Mouse (Mus musculus): Measurements from ENCODE around the gene Mme. TPM values are rescaled to one million over a fixed set of nuclear protein-coding genes. Genes with fewer than 3 reads are reported as not detected.
A peak's percentile ranks its signal among the peaks of the same experiment; 100 is the strongest.

Gene Mme
- 7.8 and 10.5 TPM in 2 replicates for total RNA-seq (2014; rRNA removed)
- polyA plus RNA-seq (2015; fragmentation: Nextera tagmentation; extraction: Ambion mirVana), result 2.6 TPM in 2 replicates

DNA sequence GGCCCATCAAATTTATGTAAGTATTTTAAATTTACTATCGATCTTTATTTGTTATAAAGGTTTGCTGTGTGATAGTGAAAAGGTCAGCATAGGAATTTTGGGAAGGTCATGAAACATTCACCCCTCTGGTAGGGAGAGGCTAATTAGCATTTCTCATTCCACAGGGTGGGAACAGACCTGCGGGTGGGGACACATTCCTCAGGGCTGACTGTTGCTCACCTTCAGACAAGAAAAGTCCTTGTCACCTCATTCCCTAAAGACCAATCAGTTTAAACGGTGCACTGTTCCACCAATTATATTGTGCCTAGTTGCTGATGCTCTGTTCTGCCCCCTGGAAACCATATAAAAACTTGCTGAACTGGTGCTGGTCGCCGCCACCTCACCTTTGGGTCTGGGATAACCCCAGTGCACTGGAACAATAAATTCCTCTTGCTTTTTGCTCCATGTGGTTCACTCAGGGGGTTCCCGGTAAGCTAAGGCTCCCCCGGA, at the start of gene Mme:
Mme (plus strand) TSS at position 439 of the 489 bp plus-strand sequence.
- Histone ChIP-seq H3K27ac (ENCODE audit: low read depth, low read length) (no peak within 1 kb of the TSS), H3K4me3 (ENCODE audit: low read depth, low read length) (no peak within 1 kb of the TSS), H3K4me2 (ENCODE audit: low read depth) (no peak within 1 kb of the TSS), H3K9ac (no peak within 1 kb of the TSS), H3K9me3 (ENCODE audit: low read length) (no peaks in the 10 kb centered on the region), H3K36me3 (ENCODE audit: insufficient read depth) (no peaks in the 10 kb centered on the region), H3K4me1 (ENCODE audit: insufficient read depth) (no peaks in the 10 kb centered on the region), H3K27me3 (ENCODE audit: insufficient read depth, low read length) (no peaks in the 10 kb centered on the region)
- DNase-seq (no peak), ATAC-seq (no peak)
- WGBS, result 86% methylated on average over 7 of the region's 7 CpGs
- TF ChIP-seq CTCF (IDR thresholded peaks at IDR 0.05; ENCODE audit: low read depth), result no peak

DNA sequence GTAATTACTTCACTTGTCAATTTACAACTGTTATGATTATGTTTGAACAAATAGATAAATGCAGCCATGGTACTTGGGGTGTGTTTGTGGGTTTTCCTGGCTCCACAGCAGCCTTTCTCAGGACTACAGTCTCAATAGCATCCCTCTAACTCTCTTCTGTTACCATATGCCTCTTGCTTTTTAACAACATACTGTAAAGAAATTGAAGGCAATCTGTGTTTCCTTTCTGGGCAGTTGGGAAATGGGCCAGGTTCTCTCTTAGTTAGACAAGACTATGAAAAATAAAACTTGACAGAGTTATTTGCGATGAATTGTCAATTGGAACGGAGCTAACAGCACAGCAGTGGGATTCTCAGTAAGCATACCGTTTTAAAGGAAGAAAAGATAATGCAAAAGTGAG, 44.8 kb upstream of the Mme start:
- 65% methylated on average over 3 of the region's 3 CpGs for WGBS
- H3K4me3 ChIP-seq (ENCODE audit: low read depth, low read length), result no peak overlapping the region
- H3K4me2 ChIP-seq (ENCODE audit: low read depth), result no peak overlapping the region
- no peaks in the 10 kb centered on the region for H3K4me1 ChIP-seq (ENCODE audit: insufficient read depth)
- TF ChIP-seq CTCF (IDR thresholded peaks at IDR 0.05; ENCODE audit: low read depth), result no peak
- H3K9ac ChIP-seq, result no peak overlapping the region
- no peaks in the 10 kb centered on the region for H3K36me3 ChIP-seq (ENCODE audit: insufficient read depth)
- no peaks in the 10 kb centered on the region for H3K27me3 ChIP-seq (ENCODE audit: insufficient read depth, low read length)
- H3K27ac ChIP-seq (ENCODE audit: low read depth, low read length), result no peak overlapping the region
- no peaks in the 10 kb centered on the region for H3K9me3 ChIP-seq (ENCODE audit: low read length)
- peak; percentile 89 for ATAC-seq
- DNase-seq, result peak; percentile 71

DNA sequence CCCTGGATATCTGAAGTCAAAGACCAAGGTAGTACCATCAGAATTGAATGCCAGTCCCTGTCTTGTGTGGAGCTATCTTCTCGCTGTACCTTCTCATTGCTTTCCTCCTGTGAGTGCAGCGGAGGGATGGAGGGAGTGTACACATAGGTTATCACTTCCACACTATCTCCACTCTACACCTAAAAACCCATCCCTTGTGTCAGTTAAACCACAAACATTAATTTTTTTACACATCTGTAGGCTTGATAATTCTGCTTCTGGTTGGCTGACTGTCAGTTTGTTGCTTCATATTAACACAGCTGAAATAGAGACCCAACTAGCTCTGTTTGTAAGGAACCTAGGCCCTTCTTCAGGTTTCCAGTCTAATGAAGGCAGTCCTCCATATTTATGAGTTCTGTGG, 43.3 kb upstream of the Mme start:
- Histone ChIP-seq H3K4me2 (ENCODE audit: low read depth) (no peak overlapping the region), H3K27ac (ENCODE audit: low read depth, low read length) (no peak overlapping the region), H3K27me3 (ENCODE audit: insufficient read depth, low read length) (no peaks in the 10 kb centered on the region), H3K4me1 (ENCODE audit: insufficient read depth) (no peaks in the 10 kb centered on the region), H3K9me3 (ENCODE audit: low read length) (no peaks in the 10 kb centered on the region), H3K36me3 (ENCODE audit: insufficient read depth) (no peaks in the 10 kb centered on the region), H3K4me3 (ENCODE audit: low read depth, low read length) (no peak overlapping the region), H3K9ac (no peak overlapping the region)
- TF ChIP-seq CTCF (IDR thresholded peaks at IDR 0.05; ENCODE audit: low read depth), result no peak
- DNase-seq (no peak), ATAC-seq (no peak)
- 99% methylated on average over 2 of the region's 2 CpGs for WGBS

DNA sequence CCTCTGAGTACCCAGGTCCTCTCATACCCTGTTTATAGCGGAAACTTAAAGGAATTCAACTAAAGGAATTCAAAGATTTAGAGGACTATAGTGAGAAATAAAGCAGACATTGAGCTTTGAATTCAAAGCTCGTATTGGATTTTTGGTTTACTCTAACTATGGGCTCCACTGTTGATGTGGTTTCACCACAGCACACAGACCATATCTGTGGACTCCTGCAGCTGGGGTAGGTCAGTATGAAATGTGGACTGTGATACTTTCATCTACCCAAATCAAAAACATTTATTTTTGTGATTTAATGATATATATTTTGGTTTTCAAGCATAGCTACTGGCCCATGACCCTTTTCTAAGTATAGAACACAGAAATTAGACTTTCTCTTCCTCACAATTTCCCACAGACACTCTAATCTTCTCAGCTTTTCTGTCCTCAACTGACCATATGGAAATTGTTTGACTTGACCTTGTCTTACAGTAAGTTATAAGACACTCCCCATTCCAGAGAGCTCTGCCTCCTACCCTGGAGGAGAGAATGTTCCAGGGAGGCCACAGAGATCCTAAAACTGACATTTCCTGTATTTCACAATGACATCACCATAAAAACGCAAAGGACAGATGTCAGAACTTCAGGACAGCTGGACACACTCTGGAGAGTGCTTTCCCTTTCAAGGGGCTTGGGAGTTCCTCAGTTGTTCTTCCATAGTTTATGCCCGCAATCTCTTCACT, 19.3 kb upstream of the Mme start:
- DNase-seq (no peak), ATAC-seq (no peak)
- no peak overlapping the region for H3K27ac ChIP-seq (ENCODE audit: low read depth, low read length)
- H3K4me3 ChIP-seq (ENCODE audit: low read depth, low read length), result no peak overlapping the region
- H3K36me3 ChIP-seq (ENCODE audit: insufficient read depth), result no peaks in the 10 kb centered on the region
- WGBS, result 90% methylated on average over 4 of the region's 4 CpGs
- H3K27me3 ChIP-seq (ENCODE audit: insufficient read depth, low read length), result no peaks in the 10 kb centered on the region
- H3K4me2 ChIP-seq (ENCODE audit: low read depth), result no peak overlapping the region
- H3K4me1 ChIP-seq (ENCODE audit: insufficient read depth), result no peaks in the 10 kb centered on the region
- H3K9ac ChIP-seq, result no peak overlapping the region
- TF ChIP-seq CTCF (IDR thresholded peaks at IDR 0.05; ENCODE audit: low read depth), result no peak
- no peaks in the 10 kb centered on the region for H3K9me3 ChIP-seq (ENCODE audit: low read length)

DNA sequence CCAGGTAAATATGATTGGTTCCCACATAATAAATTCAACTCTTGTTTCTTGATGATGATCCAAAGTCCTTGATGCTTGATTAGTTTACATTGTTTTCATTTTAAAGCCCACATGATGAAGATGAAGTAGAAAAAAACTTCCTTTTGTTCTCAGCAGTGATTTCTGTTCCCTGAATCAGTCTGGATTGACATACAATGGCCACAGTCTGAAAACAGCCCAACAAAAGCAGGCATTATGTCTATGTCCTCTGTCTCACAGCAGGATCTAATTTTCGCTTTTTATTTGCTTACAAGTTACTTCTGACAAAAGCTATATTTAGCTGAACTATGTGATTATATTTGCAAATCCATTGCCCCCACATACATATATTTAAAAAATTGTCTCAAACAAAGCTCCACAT, 17.7 kb upstream of the Mme start:
- Histone ChIP-seq H3K4me3 (ENCODE audit: low read depth, low read length) (no peak overlapping the region), H3K4me2 (ENCODE audit: low read depth) (no peak overlapping the region), H3K9me3 (ENCODE audit: low read length) (no peaks in the 10 kb centered on the region), H3K9ac (no peak overlapping the region), H3K27me3 (ENCODE audit: insufficient read depth, low read length) (no peaks in the 10 kb centered on the region), H3K36me3 (ENCODE audit: insufficient read depth) (no peaks in the 10 kb centered on the region), H3K4me1 (ENCODE audit: insufficient read depth) (no peaks in the 10 kb centered on the region), H3K27ac (ENCODE audit: low read depth, low read length) (no peak overlapping the region)
- no peak for TF ChIP-seq CTCF (IDR thresholded peaks at IDR 0.05; ENCODE audit: low read depth)
- WGBS, result 13% methylated on average over 1 of the region's 1 CpGs
- DNase-seq (no peak), ATAC-seq (no peak)

DNA sequence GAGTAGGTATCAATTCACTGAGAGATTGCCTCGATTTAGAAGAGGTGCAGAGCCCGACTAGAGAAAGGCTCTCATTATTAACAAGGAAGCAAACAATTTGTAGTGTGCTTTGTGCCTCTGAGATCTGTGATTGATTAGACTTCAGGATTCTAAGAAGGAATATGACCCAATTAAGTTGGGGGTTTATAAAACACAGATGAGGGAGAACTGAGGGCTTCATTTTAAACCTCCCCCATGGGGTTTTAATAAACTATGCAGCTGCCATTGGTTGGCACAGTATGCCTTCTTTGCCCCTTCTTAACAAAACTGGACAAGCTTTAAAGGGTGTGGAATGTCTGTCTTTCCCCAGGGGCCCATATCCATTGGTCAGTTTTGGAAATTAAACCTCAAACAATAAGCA, 5.4 kb upstream of the Mme start:
- Histone ChIP-seq H3K4me2 (ENCODE audit: low read depth) (no peak overlapping the region), H3K36me3 (ENCODE audit: insufficient read depth) (no peaks in the 10 kb centered on the region), H3K4me1 (ENCODE audit: insufficient read depth) (no peaks in the 10 kb centered on the region), H3K9me3 (ENCODE audit: low read length) (no peaks in the 10 kb centered on the region), H3K4me3 (ENCODE audit: low read depth, low read length) (no peak overlapping the region), H3K27ac (ENCODE audit: low read depth, low read length) (no peak overlapping the region), H3K27me3 (ENCODE audit: insufficient read depth, low read length) (no peaks in the 10 kb centered on the region), H3K9ac (no peak overlapping the region)
- ATAC-seq (no peak), DNase-seq (no peak)
- WGBS, result 15% methylated on average over 2 of the region's 2 CpGs
- no peak for TF ChIP-seq CTCF (IDR thresholded peaks at IDR 0.05; ENCODE audit: low read depth)

DNA sequence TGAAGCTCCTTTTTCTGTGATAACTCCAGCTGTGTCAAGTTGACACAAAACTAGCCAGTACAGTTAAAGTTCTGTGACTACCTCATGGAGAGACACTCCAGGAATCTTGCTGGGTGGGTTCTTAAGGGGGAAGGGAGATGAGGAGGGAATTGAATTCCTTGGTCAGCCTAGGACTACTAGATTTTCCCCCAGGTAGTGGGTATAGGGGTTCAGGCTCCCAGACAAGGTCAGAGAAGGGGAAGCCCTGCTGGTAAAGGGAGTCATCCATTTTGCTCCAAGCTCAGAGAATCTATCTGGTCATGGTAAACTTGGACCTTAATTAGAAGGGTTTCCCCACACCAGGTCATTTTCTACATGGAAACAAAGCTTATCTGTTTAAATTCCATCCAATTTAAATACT, 2.4 kb downstream of the Mme start:
- no peaks in the 10 kb centered on the region for H3K36me3 ChIP-seq (ENCODE audit: insufficient read depth)
- no peak for ATAC-seq
- no peaks in the 10 kb centered on the region for H3K4me1 ChIP-seq (ENCODE audit: insufficient read depth)
- H3K9me3 ChIP-seq (ENCODE audit: low read length), result no peaks in the 10 kb centered on the region
- no peak overlapping the region for H3K9ac ChIP-seq
- no peaks in the 10 kb centered on the region for H3K27me3 ChIP-seq (ENCODE audit: insufficient read depth, low read length)
- no peak for DNase-seq
- H3K4me2 ChIP-seq (ENCODE audit: low read depth), result no peak overlapping the region
- H3K4me3 ChIP-seq (ENCODE audit: low read depth, low read length), result no peak overlapping the region
- no peak for TF ChIP-seq CTCF (IDR thresholded peaks at IDR 0.05; ENCODE audit: low read depth)
- no peak overlapping the region for H3K27ac ChIP-seq (ENCODE audit: low read depth, low read length)
